Mouse (Mus musculus) stomach, postnatal 0 days (tissue): ENCODE data around the gene Mast4. TPM values are rescaled to one million over a fixed set of nuclear protein-coding genes. Genes with fewer than 3 reads are reported as not detected.

Source experiments
- ATAC-seq: fragments of 200-750 bp; cut with Nextera tagmentation; 2 replicates; pipeline ENCODE4 v1.8.0; 2017; ENCODE audit not compliant: low FRiP score, low TSS enrichment
- DNase-seq: peaks from one replicate; pipeline ENCODE4 v3.0.0-alpha.2; 2016; ENCODE audit warnings: low spot score
- H3K27ac ChIP-seq: fragments of 300-500 bp; sonication (generic); replicated peaks from 2 replicates; pipeline ENCODE4 v1.5.1; 2014; ENCODE audit warnings: mild to moderate bottlenecking, control low read depth
- H3K27me3 ChIP-seq: fragments of 300-500 bp; sonication (generic); 2 replicates; pipeline ENCODE4 v1.6.1; 2014; ENCODE audit warnings: low read length; ENCODE audit not compliant: control insufficient read depth, insufficient read depth
- H3K36me3 ChIP-seq: fragments of 300-500 bp; sonication (generic); 2 replicates; pipeline ENCODE4 v1.6.1; 2014; ENCODE audit warnings: low read length, mixed read lengths; ENCODE audit not compliant: control insufficient read depth, insufficient read depth
- H3K4me1 ChIP-seq: fragments of 300-500 bp; sonication (generic); replicated peaks from 2 replicates; pipeline ENCODE4 v1.6.1; 2014; ENCODE audit warnings: antibody characterized with exemption; ENCODE audit not compliant: control insufficient read depth, insufficient read depth
- H3K4me2 ChIP-seq: fragments of 300-500 bp; sonication (generic); replicated peaks from 2 replicates; pipeline ENCODE4 v1.6.1; 2014; ENCODE audit warnings: low read depth, mild to moderate bottlenecking, control low read depth, moderate library complexity
- H3K4me3 ChIP-seq: fragments of 300-500 bp; sonication (generic); 2 replicates; pipeline ENCODE4 v1.5.1; 2014; ENCODE audit warnings: low read depth, low read length, control low read depth
- H3K9ac ChIP-seq: fragments of 300-500 bp; sonication (generic); 2 replicates; pipeline ENCODE4 v1.6.1; 2014; ENCODE audit warnings: mild to moderate bottlenecking, low read length, control low read depth, mixed read lengths
- H3K9me3 ChIP-seq: fragments of 300-500 bp; sonication (generic); 2 replicates; pipeline ENCODE4 v1.6.1; 2016; ENCODE audit warnings: low read length; ENCODE audit not compliant: control insufficient read depth
- CTCF ChIP-seq: IDR thresholded peaks from 2 replicates; pipeline ENCODE4 v1.5.1; 2016; ENCODE audit warnings: antibody characterized with exemption, low read depth, mild to moderate bottlenecking, moderate library complexity
- EP300 ChIP-seq: optimal IDR thresholded peaks from 2 replicates; pipeline ENCODE3; 2016; ENCODE audit warnings: antibody characterized with exemption
- WGBS: fragments of 180-500 bp; shearing (Covaris S2); extraction: QIAGEN DNeasy Blood & Tissue Kit; methylation state at CpG from one replicate; pipeline ENCODE4 v1.1.7; 2014; 5-methylcytosine and 5-hydroxymethylcytosine counted together
- polyA plus RNA-seq: library from polyadenylated mRNA; unstranded; fragments of >200 nt; fragmentation: Nextera tagmentation; extraction: Ambion mirVana; gene quantifications from 2 replicates; pipeline ENCODE4 v1.2.1, GENCODE M21; 2015

Gene Mast4
- polyA plus RNA-seq, 1 experiment from 2014 or later = 18.2 TPM

GRCm38 (mm10) chr13:102728035-102728434, 606.3 kb downstream of the Mast4 start:
- Histone ChIP-seq H3K4me3 (no peak overlapping the region), H3K9ac (no peak overlapping the region), H3K9me3 (no peaks in the 10 kb centered on the region), H3K4me2 (no peak overlapping the region), H3K36me3 (peaks cover 2% of the 10 kb centered on the region; the same call in 1 of the 2 replicates), H3K4me1 (no peaks in the 10 kb centered on the region), H3K27me3 (no peaks in the 10 kb centered on the region), H3K27ac (no peak overlapping the region)
- 29% methylated on average over 3 of the region's 3 CpGs for WGBS
- DNase-seq (no peak), ATAC-seq (no peak)
- TF ChIP-seq CTCF = no peak
- no peak for TF ChIP-seq EP300

DNA sequence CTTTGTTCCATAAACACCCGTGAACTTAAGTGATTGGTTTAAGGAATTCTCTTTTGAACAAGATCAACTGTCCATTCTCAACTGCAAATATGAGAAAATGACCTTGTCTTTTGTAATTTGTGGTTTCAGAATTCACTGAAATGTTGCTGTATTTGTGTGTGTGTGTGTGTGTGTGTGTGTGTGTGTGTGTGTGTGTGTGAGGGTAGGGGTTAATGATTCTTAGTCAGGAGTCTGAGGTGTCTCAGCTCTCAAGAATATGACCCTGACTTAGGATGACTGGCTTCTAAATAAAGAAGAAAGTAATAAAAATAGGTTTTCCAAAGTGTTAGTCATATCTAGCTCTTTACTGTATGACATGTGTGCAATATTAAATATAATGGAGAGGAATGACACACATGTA, 607.4 kb downstream of the Mast4 start:
- H3K27me3 ChIP-seq = no peaks in the 10 kb centered on the region
- no peaks in the 10 kb centered on the region for H3K9me3 ChIP-seq
- no peaks in the 10 kb centered on the region for H3K36me3 ChIP-seq
- no peak overlapping the region for H3K9ac ChIP-seq
- no peak for DNase-seq
- H3K4me2 ChIP-seq = no peak overlapping the region
- 84% methylated on average over 1 of the region's 1 CpGs for WGBS
- H3K27ac ChIP-seq = no peak overlapping the region
- no peak for ATAC-seq
- H3K4me3 ChIP-seq = no peak overlapping the region
- no peak for TF ChIP-seq CTCF
- no peak for TF ChIP-seq EP300
- no peaks in the 10 kb centered on the region for H3K4me1 ChIP-seq

DNA sequence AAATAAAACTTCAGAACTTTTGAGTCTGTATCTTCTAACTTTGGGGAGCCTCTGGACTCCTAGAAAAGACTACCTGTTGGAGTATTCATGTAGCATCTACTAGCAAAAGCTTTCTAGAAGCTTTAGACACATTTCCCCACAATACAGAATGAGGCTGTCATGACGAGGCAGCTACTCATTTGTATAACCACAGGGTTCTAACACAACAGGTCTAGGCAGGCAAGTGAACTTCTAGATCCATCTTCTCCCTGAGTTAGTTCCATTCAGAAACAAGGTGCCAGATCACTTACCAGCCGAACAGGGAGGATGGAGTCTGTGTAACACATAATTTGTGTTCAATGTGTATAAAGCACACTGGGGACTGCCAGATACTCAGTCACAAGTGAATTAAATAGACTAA, 608.4 kb downstream of the Mast4 start:
- ATAC-seq = no peak
- no peaks in the 10 kb centered on the region for H3K27me3 ChIP-seq
- no peaks in the 10 kb centered on the region for H3K4me1 ChIP-seq
- no peak overlapping the region for H3K27ac ChIP-seq
- H3K36me3 ChIP-seq = no peaks in the 10 kb centered on the region
- no peak for DNase-seq
- no peak overlapping the region for H3K4me3 ChIP-seq
- no peak overlapping the region for H3K9ac ChIP-seq
- TF ChIP-seq CTCF (no peak), EP300 (no peak)
- H3K9me3 ChIP-seq = no peaks in the 10 kb centered on the region
- H3K4me2 ChIP-seq = no peak overlapping the region
- 76% methylated on average over 2 of the region's 2 CpGs for WGBS

- Histone ChIP-seq H3K4me2 (no peak overlapping the region), H3K36me3 (no peaks in the 10 kb centered on the region), H3K27me3 (no peaks in the 10 kb centered on the region), H3K4me1 (no peaks in the 10 kb centered on the region), H3K4me3 (no peak overlapping the region), H3K9ac (no peak overlapping the region), H3K9me3 (no peaks in the 10 kb centered on the region), H3K27ac (no peak overlapping the region)
- no peak for ATAC-seq
- no peak for DNase-seq
- TF ChIP-seq EP300 (no peak), CTCF (no peak)
Observed at GRCm38 (mm10) chr13:102725416-102725815, 608.9 kb downstream of the Mast4 start.

DNA sequence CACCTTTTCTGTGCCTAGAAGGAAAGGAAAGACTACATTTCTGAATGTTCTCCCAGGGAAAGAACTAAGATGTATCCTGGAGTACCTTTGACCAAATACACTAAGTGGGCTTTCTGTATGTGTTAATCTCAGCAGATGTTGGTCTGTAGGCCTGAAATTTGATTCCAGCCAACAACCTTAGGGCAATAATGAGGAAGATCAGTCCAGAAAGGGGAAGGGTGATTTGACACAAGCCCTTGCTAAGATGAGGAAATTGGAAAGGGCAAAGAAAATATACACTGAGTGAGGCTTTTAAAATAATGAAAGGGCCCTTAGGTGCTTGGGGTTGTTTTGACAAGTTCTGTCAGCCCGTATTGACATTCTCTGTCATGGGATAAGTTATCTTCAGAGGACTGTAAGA, 617.3 kb downstream of the Mast4 start:
- Histone ChIP-seq H3K4me3 (no peak overlapping the region), H3K9me3 (no peaks in the 10 kb centered on the region), H3K4me1 (no peaks in the 10 kb centered on the region), H3K27me3 (no peaks in the 10 kb centered on the region), H3K27ac (no peak overlapping the region), H3K36me3 (no peaks in the 10 kb centered on the region), H3K9ac (no peak overlapping the region), H3K4me2 (no peak overlapping the region)
- WGBS = 75% methylated on average over 1 of the region's 1 CpGs
- ATAC-seq (no peak), DNase-seq (no peak)
- TF ChIP-seq EP300 (no peak), CTCF (no peak)

DNA sequence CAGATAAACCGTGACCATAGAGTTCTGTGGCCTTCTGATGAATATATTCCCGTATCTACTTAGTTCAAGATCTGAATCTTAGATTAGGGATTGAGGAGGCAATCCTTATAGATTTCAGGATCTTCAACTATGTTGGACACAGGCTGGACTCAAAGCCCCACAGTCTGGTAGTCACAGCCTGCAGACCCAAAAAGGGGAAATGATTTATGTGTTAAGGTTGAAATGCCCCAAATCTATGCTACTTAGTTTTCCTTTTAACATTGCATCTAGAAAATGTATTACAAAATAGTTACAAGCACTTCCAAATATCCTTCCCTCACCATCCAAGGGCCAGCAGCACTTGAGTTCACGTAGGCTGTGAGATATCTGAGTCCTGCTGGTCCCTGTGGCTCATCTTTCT, 633.6 kb downstream of the Mast4 start:
- no peak for DNase-seq
- no peaks in the 10 kb centered on the region for H3K36me3 ChIP-seq
- no peak overlapping the region for H3K4me3 ChIP-seq
- ATAC-seq = no peak
- H3K9ac ChIP-seq = no peak overlapping the region
- H3K4me2 ChIP-seq = no peak overlapping the region
- H3K4me1 ChIP-seq = no peaks in the 10 kb centered on the region; the same call in 1 of the 2 replicates
- WGBS = 80% methylated on average over 3 of the region's 3 CpGs
- H3K27ac ChIP-seq = no peak overlapping the region
- no peaks in the 10 kb centered on the region for H3K9me3 ChIP-seq
- TF ChIP-seq CTCF = no peak
- TF ChIP-seq EP300 = no peak
- no peaks in the 10 kb centered on the region for H3K27me3 ChIP-seq
